Mouse (Mus musculus) embryonic fibroblast, embryonic 13.5 days (primary cell): ENCODE data around the gene Adipor2.

Source experiments
- CTCF ChIP-seq: IDR thresholded peaks from 2 replicates; pipeline ENCODE4 v1.5.1; 2011; ENCODE audit warnings: mild to moderate bottlenecking, control low read depth, low read length, moderate library complexity, borderline replicate concordance; ENCODE audit not compliant: insufficient read depth
- POLR2A ChIP-seq: IDR thresholded peaks from 2 replicates; pipeline ENCODE4 v1.6.1; 2011; ENCODE audit warnings: low read depth, mild to moderate bottlenecking, control low read depth, low read length, moderate library complexity

GRCm38 (mm10) chr6:119448321-119449059, 31.0 kb upstream of the Adipor2 start:
- no peak for TF ChIP-seq CTCF
- TF ChIP-seq POLR2A: no peak
